In the genomic region with DNA sequence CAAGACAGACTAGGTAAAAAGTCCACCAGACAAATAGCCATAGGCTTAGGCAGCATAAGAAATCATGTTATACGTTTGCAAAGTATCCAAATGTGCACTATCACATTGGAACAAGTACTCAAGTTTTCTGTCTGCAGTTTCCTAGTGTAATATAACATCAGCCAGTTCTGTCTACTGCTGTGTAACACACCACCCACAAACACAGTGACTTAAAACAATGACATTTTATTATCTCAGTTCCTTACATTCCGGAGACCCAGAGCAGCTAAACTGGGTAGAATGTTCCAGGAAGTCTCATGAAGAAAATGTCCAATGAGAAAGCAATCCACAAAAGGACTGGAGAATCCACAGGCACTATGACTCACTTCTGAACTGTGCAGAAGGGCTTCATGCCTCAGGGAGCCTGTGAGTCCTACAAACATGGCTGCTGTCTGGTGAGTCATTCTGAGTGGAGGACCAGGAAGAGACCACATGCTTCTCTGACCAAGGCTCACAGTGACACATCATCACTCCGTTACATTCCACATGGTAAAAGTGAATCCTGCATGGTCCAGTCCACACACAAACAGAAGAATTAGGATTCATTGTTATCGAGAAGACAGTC, we compare ENCODE assay signal across 13 mouse cellular contexts. TPM values are rescaled to one million over a fixed set of nuclear protein-coding genes. Genes with fewer than 3 reads are reported as not detected.
DNase-seq lines count a peak whose midpoint lies in the region; ATAC-seq and TF ChIP-seq lines count a peak whose summit lies in the region.
"Had no signal": no experiment of that assay in that cellular context is flagged by ENCODE, and none has a peak within 500 bp of the region (broad histone marks: within the 10 kb centered on the region; RNA-seq: fewer than 3 reads in every experiment).

No protein-coding gene starts in this region.

- no peaks in the 10 kb centered on the region for H3K9me3 ChIP-seq in kidney, embryonic 16.5 days (ENCODE audit: low read length)
- H3K9me3 ChIP-seq in liver, postnatal 0 days (ENCODE audit: low read length), result no peaks in the 10 kb centered on the region
- H3K9me3 ChIP-seq in hindbrain, embryonic 13.5 days, result no peaks in the 10 kb centered on the region
- no peaks in the 10 kb centered on the region for H3K9me3 ChIP-seq in forebrain, embryonic 10.5 days
- H3K9me3 ChIP-seq: midbrain, embryonic 13.5 days; neural tube, embryonic 13.5 days had no signal

- no peaks in the 10 kb centered on the region for H3K27me3 ChIP-seq in kidney, embryonic 16.5 days (ENCODE audit: insufficient read depth, low read length)
- H3K27me3 ChIP-seq in liver, postnatal 0 days (ENCODE audit: insufficient read depth, low read length), result no peaks in the 10 kb centered on the region
- H3K27me3 ChIP-seq in hindbrain, embryonic 13.5 days, result no peaks in the 10 kb centered on the region
- peaks cover 26% of the 10 kb centered on the region for H3K27me3 ChIP-seq in forebrain, embryonic 10.5 days (ENCODE audit: poor library complexity, severe bottlenecking)
- H3K27me3 ChIP-seq: neural tube, embryonic 13.5 days had no signal

- H3K36me3 ChIP-seq in kidney, embryonic 16.5 days (ENCODE audit: insufficient read depth, low read length), result no peaks in the 10 kb centered on the region
- no peaks in the 10 kb centered on the region for H3K36me3 ChIP-seq in liver, postnatal 0 days (replicated peaks; ENCODE audit: insufficient read depth, low read length)
- H3K36me3 ChIP-seq in hindbrain, embryonic 13.5 days, result no peaks in the 10 kb centered on the region
- H3K36me3 ChIP-seq in forebrain, embryonic 10.5 days (replicated peaks), result no peaks in the 10 kb centered on the region
- H3K36me3 ChIP-seq: midbrain, embryonic 13.5 days; neural tube, embryonic 13.5 days had no signal

- ATAC-seq in kidney, embryonic 16.5 days (ENCODE audit: low FRiP score, low TSS enrichment), result peak; percentile 84; the same call in 1 of the 2 replicates
- ATAC-seq in liver, postnatal 0 days, result peak; percentile 68
- no peak for ATAC-seq in hindbrain, embryonic 13.5 days (ENCODE audit: low FRiP score)
- ATAC-seq: hindbrain, postnatal 0 days; midbrain, embryonic 13.5 days had no signal

- WGBS in kidney, embryonic 16.5 days, result 73% methylated on average over 4 of the region's 4 CpGs
- whole genome bisulfite sequencing in liver, postnatal 0 days (ENCODE audit: insufficient replicate concordance), result 72% methylated on average over 4 of the region's 4 CpGs
- 88% methylated on average over 4 of the region's 4 CpGs for WGBS in hindbrain, embryonic 13.5 days
- WGBS in forebrain, embryonic 10.5 days, result 90% methylated on average over 4 of the region's 4 CpGs

- no peak overlapping the region for H3K27ac ChIP-seq in kidney, embryonic 16.5 days (ENCODE audit: low read length)
- no peak overlapping the region for H3K27ac ChIP-seq in liver, postnatal 0 days (ENCODE audit: low read depth)
- no peak overlapping the region for H3K27ac ChIP-seq in hindbrain, embryonic 13.5 days
- no peak overlapping the region for H3K27ac ChIP-seq in forebrain, embryonic 10.5 days
- H3K27ac ChIP-seq: hindbrain, postnatal 0 days; midbrain, embryonic 13.5 days; neural tube, embryonic 13.5 days had no signal

- no peaks in the 10 kb centered on the region for H3K4me1 ChIP-seq in kidney, embryonic 16.5 days (ENCODE audit: insufficient read depth, low read length)
- no peaks in the 10 kb centered on the region for H3K4me1 ChIP-seq in liver, postnatal 0 days (ENCODE audit: insufficient read depth)
- no peaks in the 10 kb centered on the region for H3K4me1 ChIP-seq in hindbrain, embryonic 13.5 days (replicated peaks)
- peaks cover 2% of the 10 kb centered on the region for H3K4me1 ChIP-seq in forebrain, embryonic 10.5 days
- H3K4me1 ChIP-seq: midbrain, embryonic 13.5 days; neural tube, embryonic 13.5 days had no signal

- H3K9ac ChIP-seq in kidney, embryonic 16.5 days (replicated peaks; ENCODE audit: low read length), result no peak overlapping the region
- H3K9ac ChIP-seq in liver, postnatal 0 days (replicated peaks), result no peak overlapping the region
- H3K9ac ChIP-seq in hindbrain, embryonic 13.5 days, result no peak overlapping the region
- H3K9ac ChIP-seq: midbrain, embryonic 13.5 days; neural tube, embryonic 13.5 days had no signal

- TF ChIP-seq CTCF in liver, postnatal 0 days (IDR thresholded peaks at IDR 0.05; ENCODE audit: low read depth), result no peak

- H3K4me3 ChIP-seq in kidney, embryonic 16.5 days (ENCODE audit: low read length), result no peak overlapping the region
- no peak overlapping the region for H3K4me3 ChIP-seq in liver, postnatal 0 days (ENCODE audit: low read depth, low read length)
- H3K4me3 ChIP-seq in hindbrain, embryonic 13.5 days, result no peak overlapping the region
- no peak overlapping the region for H3K4me3 ChIP-seq in forebrain, embryonic 10.5 days
- H3K4me3 ChIP-seq: midbrain, embryonic 13.5 days; neural tube, embryonic 13.5 days had no signal

- no peak for TF ChIP-seq EP300 in liver, postnatal 0 days (IDR thresholded peaks at IDR 0.05; ENCODE audit: low read depth)

- H3K4me2 ChIP-seq in kidney, embryonic 16.5 days (replicated peaks; ENCODE audit: low read depth, low read length), result no peak overlapping the region
- H3K4me2 ChIP-seq in liver, postnatal 0 days (ENCODE audit: low read depth, low read length), result no peak overlapping the region
- H3K4me2 ChIP-seq in hindbrain, embryonic 13.5 days, result no peak overlapping the region
- H3K4me2 ChIP-seq: midbrain, embryonic 13.5 days; neural tube, embryonic 13.5 days had no signal

- peak; percentile 42 for DNase-seq in adrenal gland, postnatal 14 days
- no peak for DNase-seq in adrenal gland, adult 18-20 months (ENCODE audit: low spot score in 2 of 2)
- DNase-seq in kidney, postnatal 25 days, result no peak
- DNase-seq in Muller cell, postnatal 12 days (ENCODE audit: inconsistent ontology term), result peak; percentile 95
- DNase-seq in liver, postnatal 0 days, result no peak
- DNase-seq in forebrain, embryonic 10.5 days (ENCODE audit: extremely low spot score, low spot score), result no peak
- DNase-seq: lung, adult 2 months; right cerebral cortex, postnatal 14 days had no signal

RNA-seq across cellular contexts. Expression of a gene that starts 24.0 kb away (rescaled TPM):
- total RNA-seq in adrenal gland, postnatal 14 days (2021), result 45.3 and 55.8 TPM in 2 replicates
- total RNA-seq in adrenal gland, adult 18-20 months (2021), result 10 to 100 TPM; 42.6 to 57.3 TPM
- polyA plus RNA-seq in kidney, embryonic 16.5 days (2015; fragmentation: Nextera tagmentation; extraction: Ambion mirVana), result 57.3 and 65.4 TPM in 2 replicates
- polyA plus RNA-seq in liver, postnatal 0 days (2015; fragmentation: Nextera tagmentation; extraction: Ambion mirVana), result 15.3 and 18.9 TPM in 2 replicates
- polyA plus RNA-seq in hindbrain, embryonic 13.5 days (2015; fragmentation: Nextera tagmentation; extraction: Ambion mirVana), result 70.1 and 78.1 TPM in 2 replicates
- 42.6 and 43.6 TPM in 2 replicates for polyA plus RNA-seq in forebrain, embryonic 10.5 days (2016; fragmentation: Nextera tagmentation; extraction: Ambion mirVana)

Comparison
In these comparisons a context has a peak if more than half of its experiments do, and no peak if none do; other contexts are left out.
1. DNase-seq: peak in adrenal gland, postnatal 14 days (single experiment) and Muller cell, postnatal 12 days (single experiment); none in adrenal gland, adult 18-20 months (0 of 2), kidney, postnatal 25 days (0 of 2), liver, postnatal 0 days (single experiment) and forebrain, embryonic 10.5 days (single experiment).